Mouse (Mus musculus): Measurements from ENCODE around the gene Adck1.

The Adck1 gene

DNA sequence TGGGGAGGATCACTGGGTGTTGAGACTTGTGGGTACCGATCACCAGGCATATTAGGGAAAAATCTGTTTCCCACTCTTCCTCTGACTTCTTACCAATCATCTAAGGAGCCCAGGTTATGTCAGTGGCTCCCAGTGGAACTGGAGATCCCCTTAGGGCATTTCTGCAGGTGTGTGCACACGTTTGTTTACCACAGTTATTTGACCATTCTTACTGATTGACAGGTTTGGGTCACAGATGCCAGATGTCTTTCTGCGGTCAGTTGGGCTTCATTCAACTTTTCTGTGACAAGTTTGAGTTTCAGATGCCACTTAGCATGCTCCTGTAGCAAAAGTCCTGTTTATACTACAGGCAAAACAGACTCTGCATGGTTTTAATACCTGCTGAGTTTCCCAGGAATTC is 112.5 kb downstream of the Adck1 start:
- DNase-seq (ENCODE audit: low read depth, low spot score): no peak

DNA sequence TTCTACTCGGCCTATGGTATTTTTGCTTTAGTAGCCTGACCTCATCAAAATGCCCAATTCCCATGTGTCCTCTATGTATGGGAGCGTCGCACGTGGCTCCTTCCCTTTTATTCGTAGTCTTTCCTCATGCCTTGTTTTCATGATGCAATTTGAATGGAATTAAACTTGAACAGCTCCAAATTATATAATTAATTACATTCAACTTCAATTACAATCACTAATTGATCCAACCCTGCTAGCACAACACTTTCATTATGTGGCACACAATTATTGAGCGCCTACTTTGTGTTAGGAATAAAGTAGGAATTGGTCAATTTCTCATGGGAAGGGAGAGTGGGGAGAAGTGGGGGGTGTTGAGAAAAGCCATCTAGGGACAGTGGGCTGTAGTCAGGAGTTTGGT is 113.4 kb downstream of the Adck1 start:
- DNase-seq (ENCODE audit: low read depth, low spot score): no peak

DNA sequence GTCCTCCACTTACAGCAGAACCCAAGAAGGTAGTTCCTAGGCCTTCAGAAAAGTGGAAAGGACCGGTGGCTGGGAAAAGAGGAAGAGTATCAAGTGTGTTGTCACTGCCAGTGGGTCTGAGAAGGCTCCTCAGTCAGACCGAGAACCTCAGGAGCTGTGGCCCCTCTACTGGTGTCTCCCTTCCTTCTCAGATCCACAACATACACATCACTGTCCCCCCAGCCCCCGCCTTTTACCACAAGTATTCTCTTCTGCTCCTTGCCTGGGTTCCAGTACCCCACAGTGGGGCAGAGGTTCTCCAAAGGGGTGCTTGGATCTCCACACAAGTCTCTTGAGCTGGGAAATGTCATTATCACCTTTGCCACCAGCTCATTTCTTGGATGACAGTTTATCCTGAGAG is 115.5 kb downstream of the Adck1 start:
- DNase-seq (ENCODE audit: low read depth, low spot score): no peak

DNA sequence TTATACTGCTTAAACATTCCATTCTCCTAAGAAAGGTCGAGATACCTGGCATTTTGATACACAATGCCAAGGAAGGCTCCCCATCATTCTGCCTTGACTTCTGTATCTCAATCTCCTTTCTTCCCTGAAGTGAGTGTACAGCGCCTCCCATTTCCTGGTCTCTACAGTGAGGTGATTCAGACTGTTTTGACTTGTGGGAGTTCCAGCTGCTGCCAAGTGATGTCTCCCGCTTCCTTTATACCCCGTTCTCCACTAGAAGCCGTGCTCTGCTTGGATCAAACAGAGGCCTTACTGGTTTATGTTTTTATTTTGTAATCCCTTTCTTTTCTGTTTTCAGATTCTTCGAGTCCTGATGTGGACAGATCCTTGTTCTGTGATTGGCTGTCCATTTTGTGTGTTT is 116.3 kb downstream of the Adck1 start:
- no peak for DNase-seq (ENCODE audit: low read depth, low spot score)

DNA sequence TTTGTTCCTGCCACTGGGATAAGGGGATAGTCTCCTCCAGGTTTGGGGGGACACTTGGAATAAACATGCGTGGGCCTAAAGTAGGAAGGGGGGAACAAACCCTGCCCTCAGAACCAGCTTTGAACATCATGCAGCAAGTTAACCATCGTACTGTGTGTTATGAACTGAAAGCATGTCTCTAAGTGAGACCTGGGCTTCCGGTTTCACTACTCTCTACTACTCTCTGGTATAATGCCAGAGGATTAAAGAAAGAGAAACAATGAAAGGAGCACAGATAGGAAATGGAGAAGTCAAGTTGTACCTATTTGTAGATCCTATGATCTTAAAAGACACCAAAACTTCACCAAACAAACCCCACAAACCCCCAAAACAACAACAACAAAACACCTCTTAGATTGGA is 121.3 kb downstream of the Adck1 start:
- DNase-seq (ENCODE audit: low read depth, low spot score): peak; percentile 17

DNA sequence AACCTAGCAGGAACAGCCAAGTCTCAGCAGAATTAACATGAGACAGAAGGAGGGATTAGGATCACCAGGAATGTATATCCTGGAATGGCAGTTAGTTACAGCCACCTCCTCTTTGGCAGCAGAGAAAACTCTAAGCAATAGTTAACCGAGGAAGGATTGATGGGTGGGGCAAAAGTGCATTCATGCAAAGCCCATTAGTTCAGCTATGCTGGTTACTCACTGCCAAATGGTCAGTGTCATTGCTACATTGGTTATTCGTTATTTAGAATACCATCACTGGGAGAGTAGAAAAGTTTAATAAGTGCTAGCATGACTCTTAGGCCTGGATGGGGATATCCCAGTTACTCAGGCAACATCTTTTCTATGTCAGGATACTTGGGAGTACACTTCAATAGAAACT is 130.5 kb downstream of the Adck1 start:
- no peak for DNase-seq (ENCODE audit: low read depth, low spot score)

Measured in CD4-positive, CD25-positive, alpha-beta regulatory T cell, adult 2 months (primary cell).